Comparison of ENCODE assay signal across 17 mouse cellular contexts in the genomic region with DNA sequence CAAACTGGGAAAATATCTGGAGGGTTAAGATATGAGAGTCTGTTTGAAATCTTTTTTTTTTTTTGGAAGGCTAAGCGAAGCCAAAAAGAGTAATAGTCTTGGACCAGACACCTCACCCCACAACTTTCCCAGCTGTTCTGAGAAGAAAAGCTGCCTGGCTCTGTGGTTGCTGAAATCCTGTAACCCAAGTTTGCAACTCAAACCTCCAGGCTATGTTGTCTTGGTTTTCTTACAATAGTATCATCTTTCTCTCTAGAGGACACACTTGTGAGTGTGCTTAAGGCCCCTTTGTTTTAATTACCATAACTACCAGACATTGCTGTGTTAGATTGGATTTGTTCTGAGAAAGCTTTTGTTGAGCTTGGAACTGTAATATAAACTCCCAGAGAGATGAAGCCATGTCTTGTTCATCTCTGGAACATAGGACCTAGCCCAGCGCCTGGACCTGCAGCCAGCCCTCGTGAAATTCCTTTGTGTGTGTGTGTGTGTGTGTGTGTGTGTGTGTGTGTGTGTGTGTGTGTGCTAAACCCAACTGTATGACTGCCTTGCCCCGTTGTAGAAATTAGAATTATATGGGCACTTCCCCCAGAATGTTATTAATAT.
DNase-seq lines count a peak whose midpoint lies in the region; ATAC-seq and TF ChIP-seq lines count a peak whose summit lies in the region.
"Had no signal": no experiment of that assay in that cellular context is flagged by ENCODE, and none has a peak within 500 bp of the region (broad histone marks: within the 10 kb centered on the region; RNA-seq: fewer than 3 reads in every experiment).

No protein-coding gene starts in this region.

- no peaks in the 10 kb centered on the region for H3K27me3 ChIP-seq in kidney, postnatal 0 days (ENCODE audit: insufficient read depth, low read length)
- H3K27me3 ChIP-seq in embryonic facial prominence, embryonic 13.5 days = no peaks in the 10 kb centered on the region
- H3K27me3 ChIP-seq: kidney, embryonic 15.5 days; midbrain, embryonic 13.5 days; stomach, embryonic 15.5 days had no signal

- no peak overlapping the region for H3K27ac ChIP-seq in kidney, postnatal 0 days
- no peak overlapping the region for H3K27ac ChIP-seq in embryonic facial prominence, embryonic 13.5 days
- H3K27ac ChIP-seq: kidney, embryonic 15.5 days; layer of hippocampus, adult 2 months; left cerebral cortex, adult 2 months; macrophage; midbrain, embryonic 13.5 days; stomach, embryonic 15.5 days had no signal

- TF ChIP-seq CTCF in kidney, postnatal 0 days (IDR thresholded peaks at IDR 0.05; ENCODE audit: low read depth) = no peak

- H3K9ac ChIP-seq in kidney, postnatal 0 days (ENCODE audit: low read depth, low read length) = no peak overlapping the region
- H3K9ac ChIP-seq in embryonic facial prominence, embryonic 13.5 days = no peak overlapping the region
- H3K9ac ChIP-seq: kidney, embryonic 15.5 days; midbrain, embryonic 13.5 days; stomach, embryonic 15.5 days had no signal

- 55% methylated on average over 4 of the region's 4 CpGs for WGBS in kidney, postnatal 0 days
- 22% methylated on average over 4 of the region's 4 CpGs for WGBS in embryonic facial prominence, embryonic 13.5 days

- peak; percentile 30 for DNase-seq in gastrocnemius, adult 18-20 months (ENCODE audit: low spot score)
- DNase-seq in gastrocnemius, postnatal 10 days = no peak
- DNase-seq in kidney, postnatal 0 days (ENCODE audit: low spot score) = peak; percentile 37
- no peak for DNase-seq in kidney, postnatal 25 days
- DNase-seq in lung, postnatal 36 days = peak; percentile 21
- DNase-seq in frontal cortex, postnatal 36 days (ENCODE audit: low spot score in 2 of 2) = no peak
- no peak for DNase-seq in adrenal gland, adult 2 months
- DNase-seq: cerebellum, adult 18-20 months had no signal

- H3K36me3 ChIP-seq in kidney, postnatal 0 days (ENCODE audit: insufficient read depth, low read length) = no peaks in the 10 kb centered on the region
- no peaks in the 10 kb centered on the region for H3K36me3 ChIP-seq in embryonic facial prominence, embryonic 13.5 days
- H3K36me3 ChIP-seq: kidney, embryonic 15.5 days; midbrain, embryonic 13.5 days; stomach, embryonic 15.5 days had no signal

- no peaks in the 10 kb centered on the region for H3K9me3 ChIP-seq in kidney, postnatal 0 days (replicated peaks; ENCODE audit: low read length)
- H3K9me3 ChIP-seq in embryonic facial prominence, embryonic 13.5 days = no peaks in the 10 kb centered on the region
- H3K9me3 ChIP-seq: kidney, embryonic 15.5 days; midbrain, embryonic 13.5 days; stomach, embryonic 15.5 days had no signal

- no peak overlapping the region for H3K4me2 ChIP-seq in kidney, postnatal 0 days (ENCODE audit: low read length)
- H3K4me2 ChIP-seq in embryonic facial prominence, embryonic 13.5 days = no peak overlapping the region
- H3K4me2 ChIP-seq: kidney, embryonic 15.5 days; midbrain, embryonic 13.5 days; stomach, embryonic 15.5 days had no signal

- no peaks in the 10 kb centered on the region for H3K4me1 ChIP-seq in kidney, postnatal 0 days (replicated peaks; ENCODE audit: insufficient read depth, low read length)
- peaks cover 7% of the 10 kb centered on the region for H3K4me1 ChIP-seq in embryonic facial prominence, embryonic 13.5 days
- H3K4me1 ChIP-seq: midbrain, embryonic 13.5 days; stomach, embryonic 15.5 days had no signal

- no peak for ATAC-seq in kidney, postnatal 0 days (replicated peaks; ENCODE audit: low FRiP score, low read depth)
- peak; percentile 52; the same call in 1 of the 2 replicates for ATAC-seq in embryonic facial prominence, embryonic 13.5 days (ENCODE audit: insufficient number of reproducible peaks, insufficient read depth, low FRiP score, low TSS enrichment, low read depth)
- ATAC-seq: inflammation-experienced regulatory T-cells, adult 6 months; midbrain, embryonic 13.5 days had no signal

- no peak overlapping the region for H3K4me3 ChIP-seq in kidney, postnatal 0 days (replicated peaks; ENCODE audit: low read depth, low read length)
- H3K4me3 ChIP-seq in embryonic facial prominence, embryonic 13.5 days = no peak overlapping the region
- H3K4me3 ChIP-seq: erythroblast, embryonic 14.5 days; kidney, embryonic 15.5 days; layer of hippocampus, adult 2 months; left cerebral cortex, adult 2 months; midbrain, embryonic 13.5 days; stomach, embryonic 15.5 days had no signal

Comparison
In these comparisons a context has a peak if more than half of its experiments do, and no peak if none do; other contexts are left out.
1. DNase-seq: peak in gastrocnemius, adult 18-20 months (single experiment), kidney, postnatal 0 days (single experiment) and lung, postnatal 36 days (single experiment); none in gastrocnemius, postnatal 10 days (single experiment), kidney, postnatal 25 days (0 of 2), frontal cortex, postnatal 36 days (0 of 2) and adrenal gland, adult 2 months (single experiment).